Mouse (Mus musculus) thymus, postnatal 0 days (tissue): ENCODE data around the gene Kdm6b. TPM values are rescaled to one million over a fixed set of nuclear protein-coding genes. Genes with fewer than 3 reads are reported as not detected.

ENCODE experiments used
- DNase-seq: peaks from one replicate; pipeline ENCODE4 v3.0.0-alpha.2; 2015; ENCODE audit warnings: low spot score
- polyA plus RNA-seq: library from polyadenylated mRNA; unstranded; fragments of >200 nt; fragmentation: Nextera tagmentation; extraction: Ambion mirVana; gene quantifications from 2 replicates; pipeline ENCODE4 v1.2.1, GENCODE M21; 2015

The Kdm6b gene
- polyA plus RNA-seq, 1 experiment from 2014 or later: 45.6 TPM

- no peak for DNase-seq
Measured at GRCm38 (mm10) chr11:69367616-69368355, 45.7 kb downstream of the Kdm6b start.

- no peak for DNase-seq
Measured at GRCm38 (mm10) chr11:69366855-69367615, 46.4 kb downstream of the Kdm6b start.

GRCm38 (mm10) chr11:69366157-69366854 lies 47.2 kb downstream of the Kdm6b start:
- peak; percentile 75 for DNase-seq

GRCm38 (mm10) chr11:69365722-69366121 lies 47.8 kb downstream of the Kdm6b start:
- no peak for DNase-seq

DNA sequence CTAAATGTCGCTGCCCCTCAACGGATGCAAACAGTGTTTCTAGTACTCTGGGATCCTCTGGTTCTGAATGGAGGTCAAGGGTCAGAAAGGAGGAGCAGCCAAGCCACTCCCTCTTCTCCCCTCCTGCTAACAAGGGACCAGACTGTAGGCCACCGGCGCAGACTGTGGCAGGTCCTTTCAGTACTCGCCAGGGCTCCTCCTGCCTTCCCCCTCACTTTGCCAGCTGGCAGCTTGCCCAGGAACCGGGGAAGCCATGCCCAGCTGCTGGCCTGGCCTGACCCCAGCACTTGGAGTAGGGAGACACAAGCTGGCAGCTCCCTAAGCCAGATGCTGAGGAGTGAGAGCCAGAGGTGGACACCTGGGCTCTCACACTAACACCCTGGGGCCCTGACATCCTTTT lies 48.6 kb downstream of the Kdm6b start:
- no peak for DNase-seq

- DNase-seq: no peak
Measured at GRCm38 (mm10) chr11:69364376-69364775, 49.1 kb downstream of the Kdm6b start.

DNA sequence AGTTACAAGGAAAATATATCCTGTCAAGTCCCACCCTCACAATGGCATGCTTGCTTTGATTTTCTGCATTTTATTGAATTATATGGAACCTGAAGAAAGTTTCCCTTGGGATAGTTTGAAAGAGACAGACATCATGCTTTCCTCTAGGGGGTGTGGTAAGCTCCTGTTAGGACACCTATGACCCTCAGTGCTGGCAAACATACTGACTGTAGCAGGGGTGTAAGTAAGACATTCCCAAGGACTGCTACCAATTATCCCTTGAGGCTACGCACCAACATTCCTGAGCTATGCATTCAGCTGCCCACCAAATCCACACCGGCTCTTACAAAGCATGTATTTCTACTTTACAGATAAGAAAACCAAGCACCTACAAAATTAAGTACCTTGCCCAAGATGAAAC lies 51.0 kb downstream of the Kdm6b start:
- DNase-seq: no peak

- no peak for DNase-seq
Measured at GRCm38 (mm10) chr11:69362021-69362420, 51.5 kb downstream of the Kdm6b start.

DNA sequence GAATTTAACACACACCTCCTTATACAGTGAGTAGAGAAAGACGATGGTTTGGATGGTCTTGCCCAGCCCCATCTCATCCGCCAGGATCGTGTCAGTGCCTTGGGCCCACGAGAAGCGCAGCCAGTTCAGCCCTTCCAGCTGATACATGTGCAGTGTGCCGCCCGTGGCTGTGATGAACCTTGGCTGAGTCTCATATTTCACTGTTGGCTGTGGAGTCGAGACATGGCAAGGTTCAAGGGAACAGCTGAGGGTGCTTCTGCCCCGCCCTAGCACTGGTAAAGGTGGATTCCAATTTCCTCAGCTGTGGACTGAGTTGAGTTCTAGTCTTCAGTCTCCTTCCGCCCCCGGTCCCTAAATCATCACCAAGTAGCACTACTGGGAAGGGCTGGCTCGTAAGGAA lies 55.8 kb downstream of the Kdm6b start:
- no peak for DNase-seq

DNA sequence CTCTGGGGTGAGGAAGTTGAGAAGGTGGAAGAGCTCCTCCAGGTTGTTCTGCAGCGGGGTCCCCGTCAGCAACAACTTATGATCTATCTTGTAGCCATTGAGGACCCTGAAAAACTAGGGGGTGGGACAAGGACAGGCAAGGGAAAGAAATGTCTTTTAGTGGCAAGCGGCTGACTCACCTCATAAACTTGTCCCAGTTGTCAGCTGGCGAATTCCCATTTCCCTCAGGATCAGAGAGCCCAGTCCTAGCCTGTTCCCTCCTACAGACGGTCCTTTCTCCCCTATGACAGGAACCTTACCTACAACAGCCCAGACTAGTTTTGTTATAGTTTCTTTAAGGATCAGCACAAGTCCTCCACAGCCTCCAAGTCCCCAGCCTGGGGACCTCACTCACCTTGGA lies 56.9 kb downstream of the Kdm6b start:
- DNase-seq: no peak

Other genes starting within 250 kb of the Kdm6b start
- 0.14 and 0.17 TPM in 2 replicates for gene Alox8, start 215.8 kb downstream of the Kdm6b start, polyA plus RNA-seq
- not detected in 2 replicates for gene Gucy2e, start 176.6 kb downstream of the Kdm6b start, polyA plus RNA-seq
- 22.4 and 22.8 TPM in 2 replicates for gene Cntrob, start 89.9 kb downstream of the Kdm6b start, polyA plus RNA-seq
- 132 and 138 TPM in 2 replicates for gene Trappc1, start 89.7 kb downstream of the Kdm6b start, polyA plus RNA-seq
- gene Kcnab3, start 87.4 kb downstream of the Kdm6b start, polyA plus RNA-seq: 0.18 and 0.24 TPM in 2 replicates
- gene Rnf227, start 73.2 kb downstream of the Kdm6b start, polyA plus RNA-seq: 6.8 and 8.3 TPM in 2 replicates
- 10.7 and 13.2 TPM in 2 replicates for gene Chd3, start 44.3 kb downstream of the Kdm6b start, polyA plus RNA-seq
- gene Naa38, start 18.2 kb downstream of the Kdm6b start, polyA plus RNA-seq: 194 and 211 TPM in 2 replicates
- 25.9 and 28.3 TPM in 2 replicates for gene Cyb5d1, start 18.0 kb downstream of the Kdm6b start, polyA plus RNA-seq
- 10.4 and 12.9 TPM in 2 replicates for gene Tmem88, start 15.4 kb downstream of the Kdm6b start, polyA plus RNA-seq
- 0.12 and 0.20 TPM in 2 replicates for gene Dnah2, start 135.4 kb upstream of the Kdm6b start, polyA plus RNA-seq
- 0.61 and 0.77 TPM in 2 replicates for gene Efnb3, start 146.5 kb upstream of the Kdm6b start, polyA plus RNA-seq
- gene Wrap53, start 166.6 kb upstream of the Kdm6b start, polyA plus RNA-seq: 27.0 and 30.6 TPM in 2 replicates
- gene Trp53, start 166.7 kb upstream of the Kdm6b start, polyA plus RNA-seq: 138 and 165 TPM in 2 replicates
- gene Atp1b2, start 192.3 kb upstream of the Kdm6b start, polyA plus RNA-seq: 1.7 and 1.8 TPM in 2 replicates
- 0.13 TPM in 1 of 2 replicates, not detected in the other for gene Shbg, start 204.2 kb upstream of the Kdm6b start, polyA plus RNA-seq
- 3.5 and 4.3 TPM in 2 replicates for gene Sat2, start 208.3 kb upstream of the Kdm6b start, polyA plus RNA-seq
- 18.4 and 26.6 TPM in 2 replicates for gene Fxr2, start 219.3 kb upstream of the Kdm6b start, polyA plus RNA-seq
- gene Sox15, start 241.6 kb upstream of the Kdm6b start, polyA plus RNA-seq: 0.15 and 0.22 TPM in 2 replicates
- gene Mpdu1, start 249.0 kb upstream of the Kdm6b start, polyA plus RNA-seq: 71.1 and 75.2 TPM in 2 replicates